ENCODE assay signal across 9 mouse cellular contexts in the genomic region with DNA sequence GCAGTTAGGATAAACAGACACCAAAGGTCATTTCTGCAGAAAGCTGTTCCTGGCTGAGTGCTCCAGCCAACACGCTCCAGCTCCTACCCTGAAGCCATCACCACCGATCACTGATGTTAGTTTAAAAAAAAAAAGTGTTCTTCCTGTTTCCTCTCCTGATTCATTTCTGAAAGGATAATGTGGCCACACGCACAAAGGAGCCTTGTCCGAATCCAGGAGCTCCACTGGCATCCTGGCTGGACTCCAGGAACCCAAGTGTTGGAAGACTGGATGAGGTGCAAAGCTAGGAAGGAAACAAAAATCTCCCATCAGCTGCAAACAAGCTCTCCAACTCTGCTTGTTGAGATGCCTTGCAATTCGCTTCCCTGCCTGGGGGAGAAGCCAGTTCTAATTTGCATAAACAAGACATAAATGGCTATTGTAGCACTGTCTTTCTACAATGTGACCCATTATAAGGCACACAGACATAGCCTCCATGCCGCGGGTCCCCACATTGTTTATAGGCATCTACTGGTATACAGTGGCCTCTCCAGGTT. TPM values are rescaled to one million over a fixed set of nuclear protein-coding genes. Genes with fewer than 3 reads are reported as not detected.
DNase-seq lines count a peak whose midpoint lies in the region; ATAC-seq and TF ChIP-seq lines count a peak whose summit lies in the region.
"Had no signal": no experiment of that assay in that cellular context is flagged by ENCODE, and none has a peak within 500 bp of the region (broad histone marks: within the 10 kb centered on the region; RNA-seq: fewer than 3 reads in every experiment).

No protein-coding gene starts in this region.

- peak; percentile 89 for ATAC-seq in frontal cortex, adult (ENCODE audit: low TSS enrichment)
- peak; percentile 85 for ATAC-seq in hindbrain, embryonic 15.5 days (ENCODE audit: low FRiP score, low read depth)
- ATAC-seq in midbrain, postnatal 0 days (ENCODE audit: low FRiP score): peak; percentile 68

- no peak overlapping the region for H3K9ac ChIP-seq in hindbrain, embryonic 15.5 days
- H3K9ac ChIP-seq in midbrain, postnatal 0 days (replicated peaks; ENCODE audit: low read length, poor library complexity, severe bottlenecking): no peak overlapping the region

- H3K36me3 ChIP-seq in hindbrain, embryonic 15.5 days: no peaks in the 10 kb centered on the region
- no peaks in the 10 kb centered on the region for H3K36me3 ChIP-seq in midbrain, postnatal 0 days (ENCODE audit: insufficient read depth, low read length)

- H3K27ac ChIP-seq in hindbrain, embryonic 15.5 days (replicated peaks): peak overlapping the region; percentile 60
- H3K27ac ChIP-seq in midbrain, postnatal 0 days (ENCODE audit: low read depth, low read length): 0 out of 2 replicates have a peak overlapping the region, but pooled peaks have one; percentile 47

- DNase-seq in 3T3-L1 (ENCODE audit: low read depth, low spot score): peak; percentile 59
- peak; percentile 30 for DNase-seq in brain, embryonic 18.5 days (ENCODE audit: low read depth, low spot score)
- DNase-seq in left cerebral cortex, postnatal 14 days (ENCODE audit: low spot score in 2 of 2): peak; percentile 61 to 63
- peak; percentile 82 for DNase-seq in midbrain, postnatal 0 days (ENCODE audit: low spot score)
- no peak for DNase-seq in yolk sac, embryonic 10.5 days (ENCODE audit: low spot score)
- DNase-seq in gastrocnemius, postnatal 36 days: no peak

- no peak overlapping the region for H3K4me2 ChIP-seq in hindbrain, embryonic 15.5 days
- H3K4me2 ChIP-seq in midbrain, postnatal 0 days (ENCODE audit: low read depth, low read length, poor library complexity, severe bottlenecking): no peak overlapping the region

- no peaks in the 10 kb centered on the region for H3K9me3 ChIP-seq in hindbrain, embryonic 15.5 days
- H3K9me3 ChIP-seq in midbrain, postnatal 0 days (ENCODE audit: low read length): no peaks in the 10 kb centered on the region

- intact Hi-C loops in left cerebral cortex, postnatal 14 days (cut with DNase I): no loop called here
- intact Hi-C loops in gastrocnemius, postnatal 36 days (cut with DNase I): no loop called here

- WGBS in hindbrain, embryonic 15.5 days: 42% methylated on average over 7 of the region's 7 CpGs
- WGBS in midbrain, postnatal 0 days: 52% methylated on average over 7 of the region's 7 CpGs

- no peak overlapping the region for H3K4me3 ChIP-seq in hindbrain, embryonic 15.5 days
- no peak overlapping the region for H3K4me3 ChIP-seq in midbrain, postnatal 0 days (ENCODE audit: low read depth, low read length)

- TF ChIP-seq CTCF in midbrain, postnatal 0 days (IDR thresholded peaks at IDR 0.05): peak; percentile 5; the same call in 1 of the 2 replicates

- H3K4me1 ChIP-seq in hindbrain, embryonic 15.5 days (replicated peaks): 0 out of 2 replicates have a peak, but pooled peaks cover 4% of the 10 kb centered on the region
- H3K4me1 ChIP-seq in midbrain, postnatal 0 days (ENCODE audit: insufficient read depth, low read length): no peaks in the 10 kb centered on the region

- no peaks in the 10 kb centered on the region for H3K27me3 ChIP-seq in hindbrain, embryonic 15.5 days
- no peaks in the 10 kb centered on the region for H3K27me3 ChIP-seq in midbrain, postnatal 0 days (ENCODE audit: insufficient read depth, low read length)

RNA-seq across cellular contexts. Expression of a gene that starts 37.2 kb away (rescaled TPM):
- polyA plus RNA-seq in hindbrain, embryonic 15.5 days (2015; fragmentation: Nextera tagmentation; extraction: Ambion mirVana): not detected in 2 replicates
- not detected for total RNA-seq in left cerebral cortex, postnatal 14 days (2021)
- total RNA-seq in midbrain, postnatal 0 days (2014; rRNA removed): not detected in 2 replicates
- not detected in 2 replicates for polyA plus RNA-seq in midbrain, postnatal 0 days (2015; fragmentation: Nextera tagmentation; extraction: Ambion mirVana)
- total RNA-seq in gastrocnemius, postnatal 36 days (2021): not detected
- total RNA-seq: layer of hippocampus, postnatal 25 days had no signal

Comparison
In these comparisons a context has a peak if more than half of its experiments do, and no peak if none do; other contexts are left out.
1. DNase-seq: peak in 3T3-L1 (single experiment), brain, embryonic 18.5 days (single experiment), left cerebral cortex, postnatal 14 days (2 of 2) and midbrain, postnatal 0 days (single experiment); none in yolk sac, embryonic 10.5 days (single experiment) and gastrocnemius, postnatal 36 days (0 of 2).
2. Peak in every context shown above with its lines, with median percentiles within 50 percentile points of each other: ATAC-seq.